Mouse (Mus musculus) ES-Bruce4 (cell line): Measurements from ENCODE around the gene Inpp5a.

Experiments used
- CTCF ChIP-seq: IDR thresholded peaks from one replicate; pipeline ENCODE4 v1.8.1; 2011; ENCODE audit warnings: low read depth, low read length
- EP300 ChIP-seq: IDR thresholded peaks from 2 replicates; pipeline ENCODE4 v1.6.1; 2011; ENCODE audit warnings: low read depth, low read length; ENCODE audit not compliant: insufficient read depth
- POLR2A ChIP-seq: IDR thresholded peaks from one replicate; pipeline ENCODE4 v1.8.1; 2011; ENCODE audit warnings: low read length; ENCODE audit not compliant: insufficient read depth

- TF ChIP-seq EP300 (no peak), CTCF (peak; percentile 82), POLR2A (no peak)
Observed at GRCm38 (mm10) chr7:139590302-139590701, 201.4 kb downstream of the Inpp5a start.
